Mouse (Mus musculus): Measurements from ENCODE around the gene Olfr839-ps1.

The Olfr839-ps1 gene

DNA sequence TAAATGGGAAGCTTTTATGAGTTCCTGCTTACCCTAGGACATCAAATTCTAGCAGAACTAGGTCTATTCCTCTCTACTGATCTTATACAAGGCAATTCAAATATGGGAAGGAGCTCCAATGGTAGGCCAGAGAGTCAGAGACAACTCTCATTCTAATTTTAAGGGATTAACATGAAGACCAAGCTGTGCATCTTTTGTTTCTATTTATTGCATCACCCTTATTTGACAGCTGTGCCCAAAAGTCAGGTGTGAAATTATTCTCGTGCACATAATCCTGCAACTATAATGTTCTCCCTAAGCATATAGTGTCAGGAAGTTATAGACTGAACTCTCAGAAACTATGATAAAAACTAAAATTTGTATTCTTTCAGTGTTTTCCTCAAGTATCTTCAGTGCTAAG lies at the start of gene Olfr839-ps1:
TSS of gene Olfr839-ps1 (minus strand) at position 101 of the 400 bp plus-strand sequence.
- no peak for DNase-seq (ENCODE audit: low read depth in 1 of 2, low spot score in 2 of 2)

DNA sequence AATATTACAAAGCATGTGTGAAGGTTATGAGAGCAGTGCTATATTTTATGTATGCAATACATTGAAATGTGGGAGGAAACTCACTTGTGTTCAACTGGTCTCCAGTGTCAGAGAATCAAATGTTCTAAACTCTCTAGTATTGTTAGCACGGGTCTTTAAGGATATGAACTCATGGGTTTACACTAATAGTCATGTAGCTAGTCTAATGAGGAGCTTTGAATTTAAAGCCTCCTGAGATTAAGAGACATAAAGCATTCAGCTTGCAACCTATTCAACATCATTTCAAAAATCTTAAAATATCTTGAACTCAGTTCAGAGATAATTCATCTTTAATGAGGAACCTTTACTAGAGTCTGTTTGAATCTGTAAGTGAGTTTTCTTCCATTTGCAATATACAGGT lies 41.1 kb downstream of the Olfr839-ps1 start, which contains the start of gene Olfr837:
TSS of gene Olfr837 (plus strand) at position 301 of the 400 bp plus-strand sequence.
- no peak for DNase-seq (ENCODE audit: low read depth in 1 of 2, low spot score in 2 of 2)

DNA sequence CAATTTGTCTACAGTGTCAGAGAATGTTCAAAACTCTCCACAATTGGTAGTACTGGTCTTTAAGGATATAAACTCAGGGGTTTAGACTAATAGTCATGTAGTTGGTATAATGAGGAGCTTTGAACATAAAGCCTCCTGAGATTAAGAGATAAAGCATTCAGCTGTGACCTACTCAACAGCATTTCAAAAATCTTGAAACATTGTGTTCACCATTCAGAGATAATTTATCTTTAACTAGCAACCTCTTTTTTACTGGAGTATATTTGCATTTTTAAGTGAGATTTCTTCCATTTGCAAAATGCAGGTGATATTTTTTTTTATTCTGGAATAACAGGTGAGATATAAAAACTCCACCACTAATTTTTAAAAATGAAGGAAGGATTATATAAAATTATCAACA lies 57.0 kb downstream of the Olfr839-ps1 start, which contains the start of gene Olfr836:
TSS of gene Olfr836 (plus strand) at position 301 of the 400 bp plus-strand sequence.
- DNase-seq (ENCODE audit: low read depth in 1 of 2, low spot score in 2 of 2), result no peak

All from monocyte, adult 2 months (primary cell).